Mouse (Mus musculus) midbrain, embryonic 11.5 days (tissue): ENCODE results near the gene Polr1d. TPM values are rescaled to one million over a fixed set of nuclear protein-coding genes. Genes with fewer than 3 reads are reported as not detected.

Experiments used
- ATAC-seq: fragments of 200-750 bp; cut with Nextera tagmentation; 2 replicates; pipeline ENCODE4 v1.8.0; 2017; ENCODE audit warnings: moderate TSS enrichment, moderate library complexity; ENCODE audit not compliant: low FRiP score
- DNase-seq: peaks from one replicate; pipeline ENCODE4 v3.0.0; 2015; ENCODE audit warnings: low spot score; ENCODE audit errors: missing footprints
- H3K27ac ChIP-seq: fragments of 300-500 bp; sonication (generic); 2 replicates; pipeline ENCODE4 v1.5.1; 2014; ENCODE audit warnings: low read depth, low read length
- H3K27me3 ChIP-seq: fragments of 300-500 bp; sonication (generic); 2 replicates; pipeline ENCODE4 v1.6.1; 2014; ENCODE audit warnings: mild to moderate bottlenecking, low read length, moderate library complexity, mixed read lengths; ENCODE audit not compliant: control insufficient read depth, insufficient read depth
- H3K36me3 ChIP-seq: fragments of 300-500 bp; sonication (generic); 2 replicates; pipeline ENCODE4 v1.6.1; 2014; ENCODE audit warnings: mild to moderate bottlenecking, low read length, moderate library complexity, mixed read lengths; ENCODE audit not compliant: control insufficient read depth, insufficient read depth
- H3K4me1 ChIP-seq: fragments of 300-500 bp; sonication (generic); 2 replicates; pipeline ENCODE4 v1.6.1; 2014; ENCODE audit warnings: low read length; ENCODE audit not compliant: control insufficient read depth, insufficient read depth
- H3K4me2 ChIP-seq: fragments of 300-500 bp; sonication (generic); 2 replicates; pipeline ENCODE4 v1.6.1; 2014; ENCODE audit warnings: mild to moderate bottlenecking, moderate library complexity
- H3K4me3 ChIP-seq: fragments of 300-500 bp; sonication (generic); 2 replicates; pipeline ENCODE4 v1.5.1; 2014; ENCODE audit warnings: low read depth, low read length
- H3K9ac ChIP-seq: fragments of 300-500 bp; sonication (generic); 2 replicates; pipeline ENCODE4 v1.6.1; 2014; ENCODE audit warnings: low read length
- H3K9me3 ChIP-seq: fragments of 300-500 bp; sonication (generic); 2 replicates; pipeline ENCODE4 v1.6.1; 2016; ENCODE audit warnings: low read length; ENCODE audit not compliant: control insufficient read depth
- WGBS: fragments of 180-500 bp; shearing (Covaris S2); extraction: QIAGEN DNeasy Blood & Tissue Kit; methylation state at CpG from one replicate; pipeline ENCODE4 v1.1.7; 2014; 5-methylcytosine and 5-hydroxymethylcytosine counted together
- polyA plus RNA-seq: library from polyadenylated mRNA; unstranded; fragments of >200 nt; fragmentation: Nextera tagmentation; extraction: Ambion mirVana; gene quantifications from 2 replicates; pipeline ENCODE4 v1.2.1, GENCODE M21; 2014

Polr1d gene
- polyA plus RNA-seq, 1 experiment from 2014 or later: 120 TPM

DNA sequence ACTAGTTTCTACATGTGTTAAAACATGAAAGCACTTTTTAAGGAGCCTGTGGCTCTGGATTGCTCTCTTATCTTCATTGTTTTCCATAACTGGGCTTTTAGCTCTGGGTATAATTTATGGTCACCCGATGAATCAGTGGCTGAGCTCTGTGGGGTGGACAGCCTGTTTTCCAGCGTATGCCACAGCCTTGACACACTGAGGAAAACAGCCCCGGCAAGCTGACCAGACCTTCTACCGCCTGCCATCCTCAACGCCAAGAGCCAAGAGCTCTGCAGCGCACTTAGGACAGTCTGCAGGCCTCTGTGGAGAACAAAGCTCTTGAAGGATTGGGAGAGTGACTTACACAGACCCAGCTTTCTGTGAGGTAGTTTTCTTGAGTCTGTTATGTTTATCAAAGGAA is 17.4 kb downstream of the Polr1d start:
- Histone ChIP-seq H3K27me3 (no peaks in the 10 kb centered on the region), H3K4me1 (no peaks in the 10 kb centered on the region), H3K4me2 (no peak overlapping the region), H3K36me3 (0 out of 2 replicates have a peak, but pooled peaks cover 2% of the 10 kb centered on the region), H3K4me3 (no peak overlapping the region), H3K27ac (no peak overlapping the region), H3K9ac (no peak overlapping the region), H3K9me3 (no peaks in the 10 kb centered on the region)
- no peak for ATAC-seq
- DNase-seq: no peak
- WGBS: 91% methylated on average over 6 of the region's 6 CpGs

DNA sequence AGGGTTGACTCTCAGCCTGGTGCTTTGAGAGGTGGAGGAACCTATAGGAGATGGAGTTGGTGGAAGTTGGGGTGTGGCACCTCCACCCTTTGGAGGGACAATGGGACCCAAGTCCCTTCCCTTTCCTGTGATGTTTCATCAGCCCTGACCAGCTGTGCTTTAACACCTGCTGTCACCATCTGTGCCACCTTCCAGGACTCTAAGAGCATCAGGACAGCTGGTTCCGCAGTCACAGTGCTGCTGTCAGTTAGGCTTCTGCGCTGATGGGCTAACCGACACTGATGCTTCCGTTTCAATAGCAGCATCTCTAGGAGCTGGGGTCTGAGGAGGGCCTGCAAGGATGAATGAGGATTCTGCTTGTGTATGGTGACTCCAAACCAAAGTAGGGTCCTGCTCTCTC is 19.7 kb downstream of the Polr1d start:
- Histone ChIP-seq H3K4me2 (no peak overlapping the region), H3K9ac (no peak overlapping the region), H3K9me3 (no peaks in the 10 kb centered on the region), H3K4me1 (no peaks in the 10 kb centered on the region), H3K36me3 (0 out of 2 replicates have a peak, but pooled peaks cover 2% of the 10 kb centered on the region), H3K4me3 (no peak overlapping the region), H3K27ac (no peak overlapping the region), H3K27me3 (no peaks in the 10 kb centered on the region)
- no peak for DNase-seq
- no peak for ATAC-seq
- WGBS: 98% methylated on average over 4 of the region's 4 CpGs

DNA sequence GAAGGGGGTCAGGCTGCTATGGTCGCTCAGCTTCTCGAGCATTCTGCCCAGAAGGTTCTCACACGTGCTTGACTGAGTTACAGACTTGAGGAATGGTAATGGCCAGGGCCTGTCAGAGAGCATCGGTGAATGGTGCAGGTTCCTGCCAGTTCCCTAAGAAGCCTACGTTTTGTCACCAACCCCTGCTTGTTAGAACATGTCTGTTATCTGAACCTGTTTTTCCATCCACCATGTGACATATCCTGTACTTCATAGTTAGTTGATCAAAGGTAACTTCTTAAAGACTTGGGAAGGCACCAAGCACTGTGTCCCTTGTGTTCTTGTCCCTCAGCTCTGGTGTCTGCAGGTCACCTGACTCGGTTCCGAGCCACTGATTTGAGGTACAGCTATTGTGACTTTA is 21.8 kb downstream of the Polr1d start:
- ATAC-seq (no peak), DNase-seq (no peak)
- 91% methylated on average over 7 of the region's 7 CpGs for WGBS
- 0 out of 2 replicates have a peak, but pooled peaks cover 5% of the 10 kb centered on the region for H3K36me3 ChIP-seq
- H3K9ac ChIP-seq: no peak overlapping the region
- H3K27me3 ChIP-seq: no peaks in the 10 kb centered on the region
- H3K27ac ChIP-seq: no peak overlapping the region
- no peak overlapping the region for H3K4me2 ChIP-seq
- no peaks in the 10 kb centered on the region for H3K4me1 ChIP-seq
- H3K9me3 ChIP-seq: no peaks in the 10 kb centered on the region
- H3K4me3 ChIP-seq: no peak overlapping the region

DNA sequence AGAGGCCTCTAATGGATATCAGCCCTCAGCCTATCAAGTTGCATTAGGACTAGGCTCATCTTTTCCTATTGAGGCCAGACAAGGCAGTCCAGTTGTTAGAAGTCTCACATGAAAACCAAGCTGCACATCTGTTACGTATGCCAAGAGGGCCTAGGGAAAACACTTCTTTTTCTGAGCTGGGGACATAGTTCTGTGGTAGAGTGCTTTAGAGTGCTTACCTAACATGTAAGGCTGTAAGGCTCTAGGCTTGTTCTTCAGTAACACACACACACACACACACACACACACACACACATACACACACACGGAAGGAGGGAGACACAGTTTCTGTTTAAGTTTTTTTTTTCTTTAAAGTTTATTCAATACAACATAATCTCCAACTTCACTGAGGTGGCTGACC is 23.3 kb downstream of the Polr1d start:
- Histone ChIP-seq H3K4me2 (no peak overlapping the region), H3K36me3 (0 out of 2 replicates have a peak, but pooled peaks cover 5% of the 10 kb centered on the region), H3K9ac (no peak overlapping the region), H3K9me3 (no peaks in the 10 kb centered on the region), H3K27me3 (no peaks in the 10 kb centered on the region), H3K27ac (no peak overlapping the region), H3K4me3 (no peak overlapping the region), H3K4me1 (no peaks in the 10 kb centered on the region)
- ATAC-seq: no peak
- peak; percentile 21 for DNase-seq
- 85% methylated on average over 2 of the region's 2 CpGs for WGBS

GRCm38 (mm10) chr5:147102295-147102694 is 25.4 kb downstream of the Polr1d start:
- 0 out of 2 replicates have a peak, but pooled peaks cover 2% of the 10 kb centered on the region for H3K36me3 ChIP-seq
- no peak for DNase-seq

GRCm38 (mm10) chr5:147107276-147107675 is 30.4 kb downstream of the Polr1d start:
- Histone ChIP-seq H3K4me2 (no peak overlapping the region), H3K27ac (no peak overlapping the region), H3K4me1 (no peaks in the 10 kb centered on the region), H3K27me3 (no peaks in the 10 kb centered on the region), H3K9ac (no peak overlapping the region), H3K4me3 (no peak overlapping the region), H3K9me3 (no peaks in the 10 kb centered on the region), H3K36me3 (peaks cover 5% of the 10 kb centered on the region; the same call in 1 of the 2 replicates)
- ATAC-seq (no peak), DNase-seq (no peak)
- 97% methylated on average over 3 of the region's 3 CpGs for WGBS

More at GRCm38 (mm10) chr5:147102295-147102694, 25.4 kb downstream of the Polr1d start:
- H3K9me3 ChIP-seq: no peaks in the 10 kb centered on the region
- H3K4me2 ChIP-seq: no peak overlapping the region
- no peaks in the 10 kb centered on the region for H3K27me3 ChIP-seq
- no peak overlapping the region for H3K4me3 ChIP-seq
- H3K9ac ChIP-seq: no peak overlapping the region
- no peak overlapping the region for H3K27ac ChIP-seq
- ATAC-seq: no peak
- 92% methylated on average over 6 of the region's 6 CpGs for WGBS
- no peaks in the 10 kb centered on the region for H3K4me1 ChIP-seq

DNA sequence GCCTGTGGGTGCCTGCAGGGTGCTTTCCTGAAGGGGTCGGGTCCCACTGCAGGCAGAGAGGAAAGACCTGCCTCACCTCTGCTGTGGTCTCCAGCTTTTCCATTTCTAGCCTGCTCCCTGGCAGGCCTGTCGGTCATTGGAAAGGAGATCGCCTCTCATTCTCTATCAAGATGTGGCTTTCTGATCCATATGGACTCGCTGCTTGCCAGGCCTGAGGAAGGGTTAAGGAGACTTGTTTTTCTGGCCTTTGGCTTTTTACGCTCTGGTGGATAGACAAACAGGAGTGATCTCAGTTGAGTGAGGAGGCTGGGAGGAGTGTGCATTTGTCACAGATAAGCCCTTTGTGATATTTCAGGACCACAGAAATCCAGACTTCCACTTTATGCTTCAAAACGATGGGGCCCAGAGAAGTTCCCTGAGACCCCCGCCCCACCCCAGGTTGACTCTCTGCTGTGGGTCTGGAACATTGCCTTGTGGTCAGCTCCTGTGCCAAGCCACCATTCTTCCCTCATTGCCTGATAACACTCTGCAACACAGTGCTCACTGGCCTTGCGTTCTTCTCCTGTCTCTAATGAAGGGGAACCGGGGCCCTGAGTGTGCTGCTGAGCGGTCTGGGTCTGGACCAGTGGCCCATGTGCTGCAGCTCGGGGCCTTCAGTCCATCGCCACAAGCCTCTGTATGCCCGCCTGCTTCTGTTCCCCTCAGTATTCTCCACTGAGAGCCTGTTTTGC is 32.2 kb downstream of the Polr1d start:
- peaks cover 11% of the 10 kb centered on the region for H3K36me3 ChIP-seq
- no peaks in the 10 kb centered on the region for H3K4me1 ChIP-seq
- WGBS: 91% methylated on average over 13 of the region's 13 CpGs
- ATAC-seq (no peak), DNase-seq (no peak)
- H3K9me3 ChIP-seq: no peaks in the 10 kb centered on the region
- H3K4me3 ChIP-seq: no peak overlapping the region
- no peak overlapping the region for H3K27ac ChIP-seq
- no peaks in the 10 kb centered on the region for H3K27me3 ChIP-seq
- no peak overlapping the region for H3K9ac ChIP-seq
- no peak overlapping the region for H3K4me2 ChIP-seq

DNA sequence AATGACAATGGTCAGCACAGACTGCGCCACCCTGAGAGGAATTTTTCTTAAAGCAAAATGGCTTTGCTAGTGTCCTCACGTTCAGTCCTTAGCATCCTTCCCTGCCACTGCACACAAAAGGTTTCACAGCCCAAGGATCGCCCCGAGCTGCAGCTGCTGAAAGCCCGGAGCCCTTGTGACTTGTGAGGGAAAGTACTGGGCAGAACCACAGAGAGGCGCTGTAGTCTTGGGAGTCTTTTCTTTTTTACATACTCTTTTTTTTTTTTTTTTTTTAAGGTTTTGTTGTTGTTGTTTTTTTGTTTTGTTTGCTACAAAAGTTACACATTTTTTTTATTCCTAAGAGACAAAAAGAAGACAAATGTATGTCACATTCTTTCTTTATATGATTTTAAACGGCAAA is 37.9 kb downstream of the Polr1d start:
- Histone ChIP-seq H3K4me1 (no peaks in the 10 kb centered on the region), H3K27ac (no peak overlapping the region), H3K9ac (no peak overlapping the region), H3K4me2 (no peak overlapping the region), H3K4me3 (no peak overlapping the region), H3K27me3 (no peaks in the 10 kb centered on the region), H3K36me3 (peaks cover 11% of the 10 kb centered on the region), H3K9me3 (peaks cover 3% of the 10 kb centered on the region; the same call in 1 of the 2 replicates)
- ATAC-seq: no peak
- DNase-seq: no peak
- 72% methylated on average over 7 of the region's 7 CpGs for WGBS

DNA sequence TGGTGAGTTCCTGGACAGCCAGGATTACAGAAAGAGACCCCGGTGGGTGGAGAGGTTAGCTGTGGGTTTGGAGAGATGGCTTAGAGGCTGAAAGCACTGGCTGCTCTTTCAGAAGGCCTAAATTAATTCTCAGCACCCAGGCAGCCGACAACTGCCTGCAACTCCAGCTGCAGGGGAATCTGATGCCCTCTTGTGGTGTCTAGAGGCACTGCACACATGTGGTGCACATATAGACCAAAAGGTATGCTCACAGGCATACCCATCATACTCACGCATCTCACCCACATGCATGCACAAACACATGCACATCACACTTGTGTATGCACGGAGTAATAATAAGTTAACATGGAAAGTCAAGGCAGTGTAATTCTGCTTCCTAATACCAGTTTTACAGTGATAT is 38.8 kb downstream of the Polr1d start:
- no peaks in the 10 kb centered on the region for H3K4me1 ChIP-seq
- H3K27ac ChIP-seq: no peak overlapping the region
- no peak for DNase-seq
- peaks cover 3% of the 10 kb centered on the region; the same call in 1 of the 2 replicates for H3K9me3 ChIP-seq
- no peaks in the 10 kb centered on the region for H3K27me3 ChIP-seq
- peaks cover 11% of the 10 kb centered on the region for H3K36me3 ChIP-seq
- 93% methylated on average over 4 of the region's 4 CpGs for WGBS
- no peak overlapping the region for H3K9ac ChIP-seq
- H3K4me2 ChIP-seq: no peak overlapping the region
- ATAC-seq: no peak
- no peak overlapping the region for H3K4me3 ChIP-seq
